Mouse (Mus musculus) MEL (cell line): ENCODE results near the gene Lsamp. TPM values are rescaled to one million over a fixed set of nuclear protein-coding genes. Genes with fewer than 3 reads are reported as not detected.

Experiments
- DNase-seq: peaks from one replicate; pipeline ENCODE4 v3.0.0; 2011; ENCODE audit warnings: low read depth, low spot score
- H3K27ac ChIP-seq: 2 replicates; pipeline ENCODE4 v1.5.1; 2012; ENCODE audit warnings: low read depth, mild to moderate bottlenecking, control low read depth, low read length, moderate library complexity; ENCODE audit not compliant: control insufficient read depth
- H3K27me3 ChIP-seq, 2 experiments: fragments of 150-350 bp in 1 of 2; sonication (generic) in 1 of 2; 2 replicates each; pipeline ENCODE4 v1.6.1; 2012; ENCODE audit warnings: low read length in 2 of 2, mild to moderate bottlenecking in 2 of 2, improper control_type of control experiment in 1 of 2, moderate library complexity in 1 of 2; ENCODE audit not compliant: insufficient read depth in 2 of 2, control insufficient read depth in 1 of 2
- H3K36me3 ChIP-seq, 2 experiments: 2 replicates each; pipeline ENCODE4 v1.6.1; 2012 to 2014; ENCODE audit warnings: low read length in 2 of 2, improper control_type of control experiment in 1 of 2, inconsistent platforms in 1 of 2, mild to moderate bottlenecking in 1 of 2; ENCODE audit not compliant: insufficient read depth in 2 of 2, control insufficient read depth in 1 of 2
- H3K4me1 ChIP-seq, 2 experiments: fragments of 150-350 bp in 1 of 2; sonication (generic) in 1 of 2; 2 replicates each; pipeline ENCODE4 v1.6.1; 2012; ENCODE audit warnings: low read length in 2 of 2, improper control_type of control experiment in 1 of 2, mild to moderate bottlenecking in 1 of 2; ENCODE audit not compliant: insufficient read depth in 2 of 2, control insufficient read depth in 1 of 2
- H3K4me3 ChIP-seq, 2 experiments: fragments of 150-350 bp in 1 of 2; sonication (generic) in 1 of 2; 2 replicates each; pipeline ENCODE4 v1.5.1; 2012; ENCODE audit warnings: low read depth in 2 of 2, low read length in 2 of 2, mild to moderate bottlenecking in 2 of 2, moderate library complexity in 2 of 2, control low read depth in 1 of 2, improper control_type of control experiment in 1 of 2; ENCODE audit not compliant: control insufficient read depth in 1 of 2, insufficient read depth in 1 of 2
- H3K79me2 ChIP-seq: 2 replicates; pipeline ENCODE4 v1.6.1; 2012; ENCODE audit warnings: mild to moderate bottlenecking, low read length, moderate library complexity; ENCODE audit not compliant: control insufficient read depth, poor library complexity, insufficient read depth
- H3K9ac ChIP-seq: 2 replicates; pipeline ENCODE4 v1.6.1; 2012; ENCODE audit warnings: low read depth, mild to moderate bottlenecking, control low read depth, low read length, moderate library complexity; ENCODE audit not compliant: control insufficient read depth, poor library complexity, severe bottlenecking
- H3K9me3 ChIP-seq: fragments of 150-350 bp; sonication (generic); replicated peaks from 2 replicates; pipeline ENCODE4 v1.6.1; 2012; ENCODE audit warnings: mild to moderate bottlenecking, low read length, improper control_type of control experiment, moderate library complexity; ENCODE audit not compliant: insufficient read depth
- CTCF ChIP-seq, 3 experiments: IDR thresholded peaks in 2 of 3; conservative IDR thresholded peaks in 1 of 3; 2 replicates each; pipeline ENCODE4 v1.5.1; 2011 to 2012; ENCODE audit warnings: low read length in 3 of 3, low read depth in 2 of 3, mild to moderate bottlenecking in 2 of 3, improper control_type of control experiment in 1 of 3, inconsistent platforms in 1 of 3, mixed read lengths in 1 of 3, moderate library complexity in 1 of 3; ENCODE audit not compliant: control insufficient read depth in 1 of 3, insufficient read depth in 1 of 3, poor library complexity in 1 of 3, severe bottlenecking in 1 of 3
- GABPA ChIP-seq: IDR thresholded peaks from 2 replicates; pipeline ENCODE4 v1.6.1; 2012; ENCODE audit warnings: low read depth, mild to moderate bottlenecking, inconsistent platforms, low read length, improper control_type of control experiment, moderate library complexity
- MAFK ChIP-seq: IDR thresholded peaks from 2 replicates; pipeline ENCODE4 v1.6.1; 2011; ENCODE audit warnings: low read depth, mild to moderate bottlenecking, low read length, improper control_type of control experiment, borderline replicate concordance
- MAX ChIP-seq: IDR thresholded peaks from 2 replicates; pipeline ENCODE4 v1.6.1; 2011; ENCODE audit warnings: low read length, improper control_type of control experiment
- MEF2A ChIP-seq: IDR thresholded peaks from 2 replicates; pipeline ENCODE4 v1.6.1; 2014; ENCODE audit warnings: low read depth, mild to moderate bottlenecking, inconsistent platforms, low read length, improper control_type of control experiment; ENCODE audit not compliant: poor library complexity, insufficient replicate concordance, severe bottlenecking; ENCODE audit errors: extremely low read depth
- MXI1 ChIP-seq: IDR thresholded peaks from 2 replicates; pipeline ENCODE4 v1.6.1; 2011; ENCODE audit warnings: mild to moderate bottlenecking, low read depth, low read length, improper control_type of control experiment
- MYC ChIP-seq: IDR thresholded peaks from 2 replicates; pipeline ENCODE4 v1.6.1; 2011; ENCODE audit warnings: low read depth, mild to moderate bottlenecking, low read length, improper control_type of control experiment, moderate library complexity
- POLR2AphosphoS2 ChIP-seq: IDR thresholded peaks from 2 replicates; pipeline ENCODE4 v1.6.1; 2011; ENCODE audit warnings: low read length, improper control_type of control experiment
- SMC3 ChIP-seq: IDR thresholded peaks from 2 replicates; pipeline ENCODE4 v1.6.1; 2011; ENCODE audit warnings: low read depth, low read length, improper control_type of control experiment
- TAL1 ChIP-seq: IDR thresholded peaks from 2 replicates; pipeline ENCODE4 v1.6.1; 2012; ENCODE audit warnings: mild to moderate bottlenecking, inconsistent platforms, low read length, moderate library complexity, mixed read lengths
- USF1 ChIP-seq: IDR thresholded peaks from 2 replicates; pipeline ENCODE4 v1.6.1; 2014; ENCODE audit warnings: low read depth, mild to moderate bottlenecking, inconsistent platforms, low read length, improper control_type of control experiment, moderate library complexity
- ZKSCAN1 ChIP-seq: IDR thresholded peaks from 2 replicates; pipeline ENCODE4 v1.6.1; 2012; ENCODE audit warnings: low read depth, mild to moderate bottlenecking, inconsistent platforms, low read length, improper control_type of control experiment, moderate library complexity
- polyA plus RNA-seq, 2 experiments: library from polyadenylated mRNA; stranded (reverse) in 1 of 2; unstranded in 1 of 2; fragments of >175 nt in 1 of 2; fragments of >200 nt in 1 of 2; gene quantifications; 2 replicates each; pipeline versions ENCODE4 v1.2.1 to v1.2.4; 2012; ENCODE audit warnings: low replicate concordance in 2 of 2, low read depth in 1 of 2; ENCODE audit not compliant: insufficient read length in 2 of 2, insufficient read depth in 1 of 2, missing spikeins in 1 of 2
- total RNA-seq: library from RNA; depleted of rRNA; stranded (reverse); fragments of 300-350 nt; gene quantifications from 2 replicates; pipeline ENCODE4 v1.2.3, GENCODE M21; 2012

Lsamp gene
- total and polyA plus RNA-seq, 3 experiments: 0.42 TPM; not detected in 2

DNA sequence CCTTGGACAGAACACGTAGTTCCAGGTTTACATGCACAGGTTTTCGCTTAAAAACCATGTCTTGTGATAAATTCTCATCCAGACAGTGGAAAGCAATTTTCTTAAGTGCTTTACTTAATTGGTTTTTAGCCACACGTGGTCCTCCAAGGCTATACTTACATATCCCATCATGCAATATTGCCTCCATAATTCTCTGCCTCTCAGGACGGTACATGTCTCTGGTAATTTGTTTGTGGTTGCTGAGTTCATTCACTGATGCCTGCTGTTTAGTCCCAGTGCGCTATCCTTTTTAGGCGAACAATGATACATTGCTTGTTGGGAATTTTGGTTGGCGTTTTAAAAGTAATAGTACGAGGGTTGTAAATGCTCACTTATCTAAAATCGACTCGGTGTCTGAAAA lies 453.7 kb downstream of the Lsamp start:
- Histone ChIP-seq H3K79me2 (no peaks in the 10 kb centered on the region), H3K27ac (no peak overlapping the region), H3K4me3 (no peak overlapping the region), H3K36me3 (no peaks in the 10 kb centered on the region), H3K9me3 (no peaks in the 10 kb centered on the region), H3K9ac (no peak overlapping the region), H3K27me3 (no peaks in the 10 kb centered on the region), H3K4me1 (no peaks in the 10 kb centered on the region)
- no peak for DNase-seq
- TF ChIP-seq GABPA (no peak), POLR2AphosphoS2 (no peak), MEF2A (no peak), TAL1 (no peak), MYC (no peak), MAFK (no peak)
- TF ChIP-seq, all 39 proteins: peak for 0

DNA sequence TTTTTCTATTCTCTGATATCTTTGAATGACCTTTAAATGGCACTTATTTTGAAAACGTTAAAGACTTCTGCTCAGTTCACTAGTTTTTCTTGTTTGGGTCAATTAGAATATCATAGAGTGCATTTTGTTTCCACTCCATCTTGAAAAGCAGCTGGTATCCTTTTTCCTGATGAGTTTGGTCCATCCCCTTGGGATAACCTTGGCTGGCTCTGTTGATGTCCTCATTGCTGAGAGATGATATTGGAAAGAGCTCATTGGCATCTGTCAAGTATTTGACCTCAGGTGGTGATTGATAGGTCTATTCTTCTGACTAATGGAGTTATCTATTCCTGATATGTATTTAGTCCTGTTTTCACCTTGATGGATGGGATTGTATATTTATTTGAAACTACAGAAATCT lies 454.7 kb downstream of the Lsamp start:
- Histone ChIP-seq H3K9ac (no peak overlapping the region), H3K4me1 (no peaks in the 10 kb centered on the region), H3K27ac (no peak overlapping the region), H3K36me3 (no peaks in the 10 kb centered on the region)
- no peak for DNase-seq
- TF ChIP-seq MXI1 (no peak), SMC3 (no peak), MAX (no peak)
- TF ChIP-seq, all 39 proteins: peak for 0
- no peak overlapping the region for H3K4me3 ChIP-seq
- H3K9me3 ChIP-seq: no peaks in the 10 kb centered on the region
- H3K27me3 ChIP-seq: no peaks in the 10 kb centered on the region
- H3K79me2 ChIP-seq: no peaks in the 10 kb centered on the region

DNA sequence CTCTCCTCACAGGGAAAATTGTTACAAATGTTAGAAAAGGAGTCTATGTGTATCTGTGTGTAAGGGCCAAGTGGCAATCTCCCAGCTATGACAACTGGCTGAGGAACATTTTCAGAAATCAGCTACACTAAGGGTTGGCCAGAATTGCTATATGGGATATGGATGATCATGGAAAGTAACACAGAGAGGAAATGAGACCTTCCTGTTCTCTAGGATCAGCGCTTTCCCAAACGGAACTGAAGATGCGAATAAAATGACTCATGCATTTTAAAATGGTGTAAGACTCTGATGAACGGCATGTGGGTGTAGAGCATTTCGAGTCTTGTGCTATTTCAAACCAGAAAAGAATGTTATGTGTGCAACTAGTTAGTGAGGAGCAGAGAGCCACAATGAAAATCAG lies 462.4 kb downstream of the Lsamp start:
- no peak for TF ChIP-seq MAX
- no peak for TF ChIP-seq SMC3
- TF ChIP-seq CTCF (IDR thresholded peaks at IDR 0.05 in 2 of 3, conservative IDR thresholded peaks at IDR 0.05 in 1 of 3; ENCODE audit: control insufficient read depth in 1 of 3, insufficient read depth in 1 of 3, low read depth in 2 of 3, low read length in 3 of 3, poor library complexity in 1 of 3, severe bottlenecking in 1 of 3): no peak
- no peak for TF ChIP-seq ZKSCAN1
- no peak for TF ChIP-seq USF1
- no peak for TF ChIP-seq MXI1
- no peaks in the 10 kb centered on the region for H3K79me2 ChIP-seq
- no peaks in the 10 kb centered on the region for H3K4me1 ChIP-seq
- no peaks in the 10 kb centered on the region for H3K36me3 ChIP-seq
- no peak overlapping the region for H3K9ac ChIP-seq
- no peaks in the 10 kb centered on the region for H3K9me3 ChIP-seq
- H3K27ac ChIP-seq: no peak overlapping the region
- H3K4me3 ChIP-seq: no peak overlapping the region
- H3K27me3 ChIP-seq: no peaks in the 10 kb centered on the region
- no peak for DNase-seq
